8 mouse cellular contexts compared by ENCODE assay signal in genomic region chr16:20549161-20549560, GRCm38 (mm10). TPM values are rescaled to one million over a fixed set of nuclear protein-coding genes. Genes with fewer than 3 reads are reported as not detected.
DNase-seq lines count a peak whose midpoint lies in the region; ATAC-seq and TF ChIP-seq lines count a peak whose summit lies in the region.

No protein-coding gene starts in this region.

- peak; percentile 23 for DNase-seq in cerebellum, adult 11-12 months
- no peak for DNase-seq in cerebellum, postnatal 4 days (ENCODE audit: low spot score in 2 of 2)
- no peak for DNase-seq in neural tube, embryonic 11.5 days (ENCODE audit: low spot score)
- DNase-seq in neural tube, embryonic 10.5 days (ENCODE audit: extremely low spot score, low spot score) = no peak
- no peak for DNase-seq in limb, embryonic 14.5 days (ENCODE audit: low spot score)
- no peak for DNase-seq in cerebellum, adult 9-11 months
- no peak for DNase-seq in ovary, postnatal 10 days (ENCODE audit: low spot score)

- peaks cover 17% of the 10 kb centered on the region for H3K36me3 ChIP-seq in neural tube, embryonic 11.5 days (ENCODE audit: control insufficient read depth, insufficient read depth, low read length)
- peaks cover 62% of the 10 kb centered on the region for H3K36me3 ChIP-seq in limb, embryonic 14.5 days (ENCODE audit: control insufficient read depth, insufficient read depth, low read length)
- H3K36me3 ChIP-seq in stomach, embryonic 15.5 days = peaks cover 41% of the 10 kb centered on the region

- H3K9ac ChIP-seq in neural tube, embryonic 11.5 days (ENCODE audit: low read length) = peak overlapping the region; percentile 78
- peak overlapping the region; percentile 66 for H3K9ac ChIP-seq in limb, embryonic 14.5 days (ENCODE audit: low read depth, low read length, severe bottlenecking)
- peak overlapping the region; percentile 85 for H3K9ac ChIP-seq in stomach, embryonic 15.5 days

- no peak for ATAC-seq in neural tube, embryonic 11.5 days (ENCODE audit: insufficient read depth, low FRiP score, low TSS enrichment)
- ATAC-seq in limb, embryonic 14.5 days (ENCODE audit: low FRiP score, low read depth) = no peak
- no peak for ATAC-seq in stomach, embryonic 15.5 days (ENCODE audit: insufficient read depth, low FRiP score, low read depth)

- peaks cover 6% of the 10 kb centered on the region; the same call in 1 of the 2 replicates for H3K4me1 ChIP-seq in neural tube, embryonic 11.5 days (ENCODE audit: control insufficient read depth, insufficient read depth, low read length)
- peaks cover 13% of the 10 kb centered on the region for H3K4me1 ChIP-seq in limb, embryonic 14.5 days (ENCODE audit: control insufficient read depth, insufficient read depth, low read length)
- peaks cover 12% of the 10 kb centered on the region for H3K4me1 ChIP-seq in stomach, embryonic 15.5 days

- peak overlapping the region; percentile 82 for H3K4me3 ChIP-seq in neural tube, embryonic 11.5 days (ENCODE audit: low read depth, low read length)
- H3K4me3 ChIP-seq in limb, embryonic 14.5 days (replicated peaks; ENCODE audit: low read length) = peak overlapping the region; percentile 58
- H3K4me3 ChIP-seq in stomach, embryonic 15.5 days (replicated peaks) = peak overlapping the region; percentile 88

- WGBS in neural tube, embryonic 11.5 days = 52% methylated on average over 9 of the region's 9 CpGs
- 46% methylated on average over 9 of the region's 9 CpGs for WGBS in limb, embryonic 14.5 days
- WGBS in stomach, embryonic 15.5 days = 50% methylated on average over 9 of the region's 9 CpGs

- TF ChIP-seq POLR2A in limb, embryonic 14.5 days (IDR thresholded peaks at IDR 0.05; ENCODE audit: borderline replicate concordance, extremely low read depth, insufficient read depth, insufficient read length) = no peak

- H3K4me2 ChIP-seq in neural tube, embryonic 11.5 days (ENCODE audit: low read depth) = peak overlapping the region; percentile 89
- H3K4me2 ChIP-seq in limb, embryonic 14.5 days (replicated peaks; ENCODE audit: low read depth, low read length, severe bottlenecking) = peak overlapping the region; percentile 73
- H3K4me2 ChIP-seq in stomach, embryonic 15.5 days = peak overlapping the region; percentile 86

- no peaks in the 10 kb centered on the region for H3K27me3 ChIP-seq in neural tube, embryonic 11.5 days (ENCODE audit: control insufficient read depth, insufficient read depth, low read length)
- H3K27me3 ChIP-seq in limb, embryonic 14.5 days (ENCODE audit: control insufficient read depth, insufficient read depth, low read length) = no peaks in the 10 kb centered on the region
- H3K27me3 ChIP-seq in stomach, embryonic 15.5 days (replicated peaks) = no peaks in the 10 kb centered on the region

- H3K27ac ChIP-seq in neural tube, embryonic 11.5 days (ENCODE audit: low read depth, low read length) = no peak overlapping the region
- H3K27ac ChIP-seq in limb, embryonic 14.5 days (replicated peaks; ENCODE audit: low read depth, low read length) = no peak overlapping the region
- no peak overlapping the region for H3K27ac ChIP-seq in stomach, embryonic 15.5 days

- H3K9me3 ChIP-seq in neural tube, embryonic 11.5 days (ENCODE audit: control insufficient read depth, low read length) = no peaks in the 10 kb centered on the region
- H3K9me3 ChIP-seq in limb, embryonic 14.5 days (ENCODE audit: control insufficient read depth, low read length) = no peaks in the 10 kb centered on the region
- no peaks in the 10 kb centered on the region for H3K9me3 ChIP-seq in stomach, embryonic 15.5 days

RNA-seq across cellular contexts. Expression of gene Abcf3, which starts 0.8 kb away (rescaled TPM):
- 59.5 and 61.3 TPM in 2 replicates for polyA plus RNA-seq in neural tube, embryonic 11.5 days (2014; fragmentation: Nextera tagmentation; extraction: Ambion mirVana)
- polyA plus RNA-seq in limb, embryonic 14.5 days (2012; rRNA removed) = 56.0 and 57.8 TPM in 2 replicates
- 59.3 and 61.8 TPM in 2 replicates for polyA plus RNA-seq in limb, embryonic 14.5 days (2014; fragmentation: Nextera tagmentation; extraction: Ambion mirVana)
- 50.6 and 65.0 TPM in 2 replicates for polyA plus RNA-seq in stomach, embryonic 15.5 days (2015; fragmentation: Nextera tagmentation; extraction: Ambion mirVana)

RNA-seq across cellular contexts. Expression of gene Ap2m1, which starts 13.9 kb away (rescaled TPM):
- 886 and 907 TPM in 2 replicates for polyA plus RNA-seq in neural tube, embryonic 11.5 days (2014; fragmentation: Nextera tagmentation; extraction: Ambion mirVana)
- 633 and 687 TPM in 2 replicates for polyA plus RNA-seq in limb, embryonic 14.5 days (2012; rRNA removed)
- polyA plus RNA-seq in limb, embryonic 14.5 days (2014; fragmentation: Nextera tagmentation; extraction: Ambion mirVana) = 573 and 622 TPM in 2 replicates
- polyA plus RNA-seq in stomach, embryonic 15.5 days (2015; fragmentation: Nextera tagmentation; extraction: Ambion mirVana) = 518 and 580 TPM in 2 replicates

RNA-seq across cellular contexts. Expression of gene Dvl3, which starts 32.4 kb away (rescaled TPM):
- polyA plus RNA-seq in neural tube, embryonic 11.5 days (2014; fragmentation: Nextera tagmentation; extraction: Ambion mirVana) = 58.1 and 62.7 TPM in 2 replicates
- polyA plus RNA-seq in limb, embryonic 14.5 days (2012; rRNA removed) = 74.8 and 99.8 TPM in 2 replicates
- polyA plus RNA-seq in limb, embryonic 14.5 days (2014; fragmentation: Nextera tagmentation; extraction: Ambion mirVana) = 26.5 and 28.0 TPM in 2 replicates
- 21.2 and 26.9 TPM in 2 replicates for polyA plus RNA-seq in stomach, embryonic 15.5 days (2015; fragmentation: Nextera tagmentation; extraction: Ambion mirVana)

RNA-seq across cellular contexts. Expression of gene Vwa5b2, which starts 40.1 kb away (rescaled TPM):
- polyA plus RNA-seq in neural tube, embryonic 11.5 days (2014; fragmentation: Nextera tagmentation; extraction: Ambion mirVana) = 3.8 and 4.3 TPM in 2 replicates
- polyA plus RNA-seq in limb, embryonic 14.5 days (2012; rRNA removed) = 2.0 and 2.5 TPM in 2 replicates
- polyA plus RNA-seq in limb, embryonic 14.5 days (2014; fragmentation: Nextera tagmentation; extraction: Ambion mirVana) = 0.22 and 1.1 TPM in 2 replicates
- polyA plus RNA-seq in stomach, embryonic 15.5 days (2015; fragmentation: Nextera tagmentation; extraction: Ambion mirVana) = 5.5 and 7.3 TPM in 2 replicates

RNA-seq across cellular contexts. Expression of gene Eif2b5, which starts 50.5 kb away (rescaled TPM):
- polyA plus RNA-seq in neural tube, embryonic 11.5 days (2014; fragmentation: Nextera tagmentation; extraction: Ambion mirVana) = 130 and 137 TPM in 2 replicates
- polyA plus RNA-seq in limb, embryonic 14.5 days (2012; rRNA removed) = 44.8 and 45.1 TPM in 2 replicates
- polyA plus RNA-seq in limb, embryonic 14.5 days (2014; fragmentation: Nextera tagmentation; extraction: Ambion mirVana) = 90.6 and 95.2 TPM in 2 replicates
- polyA plus RNA-seq in stomach, embryonic 15.5 days (2015; fragmentation: Nextera tagmentation; extraction: Ambion mirVana) = 90.2 and 95.0 TPM in 2 replicates
